Mouse (Mus musculus) neutrophil, adult 65 days (primary cell): Measurements from ENCODE around the gene Gdf3. TPM values are rescaled to one million over a fixed set of nuclear protein-coding genes. Genes with fewer than 3 reads are reported as not detected.

Source experiments
- total RNA-seq: library from RNA; stranded (reverse); gene quantifications from 2 replicates; pipeline ENCODE4 v1.2.4, GENCODE M21; 2023

The Gdf3 gene
- not detected in 2 replicates for total RNA-seq

GRCm38 (mm10) chr6:122609771-122610170 is at the start of gene Gdf3:
TSS of gene Gdf3 (minus strand) at chr6:122610087.

DNA sequence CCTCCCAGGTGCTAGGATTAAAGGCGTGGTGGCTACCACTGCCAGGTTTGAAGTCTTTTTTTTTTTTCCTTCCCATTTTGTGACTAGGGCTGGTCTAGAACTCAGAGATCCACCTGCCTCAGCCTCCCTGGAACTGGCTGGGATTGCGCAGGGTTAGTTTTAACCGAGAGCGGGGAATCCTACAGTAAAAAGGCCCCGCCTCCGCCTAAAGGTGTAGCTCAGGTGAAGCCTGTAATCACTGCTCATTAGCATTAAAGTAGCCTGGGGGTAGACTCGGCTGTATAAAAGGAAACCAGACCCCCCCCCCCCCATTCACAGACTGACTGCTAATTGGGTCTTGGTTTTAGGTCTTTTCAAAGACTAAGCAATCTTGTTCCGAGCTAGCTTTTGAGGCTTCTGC is 16.2 kb upstream of the Gdf3 start, which contains the start of gene Dppa3:
TSS of gene Dppa3 (plus strand) at position 301 of the 400 bp plus-strand sequence.

GRCm38 (mm10) chr6:122602242-122602991 is 7.5 kb downstream of the Gdf3 start, which contains the start of gene Apobec1:
TSS of gene Apobec1 (minus strand) at chr6:122602444.

Other genes with a start within 250 kb of the Gdf3 start
- gene Rimklb, start 111.3 kb downstream of the Gdf3 start, total RNA-seq, result not detected in 2 replicates
- not detected in 2 replicates for gene Mfap5, start 104.2 kb downstream of the Gdf3 start, total RNA-seq
- gene Aicda, start 56.3 kb downstream of the Gdf3 start, total RNA-seq, result not detected in 2 replicates
- 68.6 and 84.2 TPM in 2 replicates for gene Apobec1, start 7.6 kb downstream of the Gdf3 start, total RNA-seq
- not detected in 2 replicates for gene Dppa3, start 16.3 kb upstream of the Gdf3 start, total RNA-seq
- gene Nanog, start 97.4 kb upstream of the Gdf3 start, total RNA-seq, result not detected in 2 replicates
- 658 and 692 TPM in 2 replicates for gene Slc2a3, start 191.6 kb upstream of the Gdf3 start, total RNA-seq
- 33.0 and 36.7 TPM in 2 replicates for gene Foxj2, start 209.8 kb upstream of the Gdf3 start, total RNA-seq
- 0.22 and 0.23 TPM in 2 replicates for gene C3ar1, start 246.1 kb upstream of the Gdf3 start, total RNA-seq